Mouse (Mus musculus): ENCODE data around the gene Npb. TPM values are rescaled to one million over a fixed set of nuclear protein-coding genes. Genes with fewer than 3 reads are reported as not detected.

The Npb gene
- polyA plus RNA-seq, 1 experiment from 2014 or later = 0.63 TPM

DNA sequence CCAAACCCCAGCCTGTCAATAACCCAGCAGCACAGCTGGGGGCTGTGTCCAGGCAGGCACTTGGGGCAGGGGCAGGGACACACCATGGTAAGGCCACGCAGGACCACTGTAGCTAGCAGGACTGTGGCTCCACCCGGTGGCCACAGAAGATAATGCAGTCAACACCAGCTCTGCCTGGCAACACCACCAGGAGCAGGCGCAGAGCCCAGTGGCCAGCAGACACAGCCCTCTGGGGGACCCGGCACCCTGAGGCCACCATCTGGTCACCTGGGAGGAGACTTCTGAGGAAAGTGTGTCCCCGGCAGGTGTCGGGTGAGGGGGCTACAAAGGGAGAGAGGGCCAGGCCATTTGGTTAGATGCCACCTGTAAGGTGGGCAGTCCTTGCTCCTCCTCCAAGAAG lies 4.5 kb downstream of the Npb start:
- Histone ChIP-seq H3K4me1 (replicated peaks) (peaks cover 51% of the 10 kb centered on the region), H3K27ac (no peak overlapping the region), H3K4me3 (peak overlapping the region; percentile 0; the same call in 1 of the 2 replicates), H3K9me3 (no peaks in the 10 kb centered on the region), H3K36me3 (peaks cover 76% of the 10 kb centered on the region), H3K27me3 (ENCODE audit: insufficient read depth, poor library complexity, severe bottlenecking) (peaks cover 20% of the 10 kb centered on the region)
- DNase-seq (ENCODE audit: low spot score) = peak; percentile 74
- WGBS = 46% methylated on average over 6 of the region's 6 CpGs

DNA sequence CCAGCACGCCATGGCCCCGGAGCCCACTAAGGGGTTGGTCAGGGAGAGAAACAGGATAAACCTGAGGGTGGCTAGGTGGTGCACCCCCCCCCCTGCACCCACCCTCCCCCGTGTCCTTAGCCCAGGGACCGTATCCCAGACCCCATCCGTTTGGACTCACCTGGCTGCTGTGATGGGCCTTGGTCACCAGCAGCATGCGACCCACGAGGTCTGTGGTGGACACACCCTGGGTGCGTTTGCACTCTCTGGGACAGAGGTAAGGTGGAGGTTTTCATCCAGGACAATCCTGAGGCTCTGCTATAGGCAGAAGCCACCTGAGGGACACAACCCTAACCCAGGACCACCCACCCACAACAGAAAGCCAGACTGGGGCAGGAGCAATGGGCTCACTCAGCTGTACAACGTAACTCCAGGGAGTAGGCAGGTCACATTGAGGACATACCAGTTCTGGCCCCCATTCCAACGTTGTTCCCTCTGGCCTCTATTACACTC lies 5.2 kb downstream of the Npb start:
- Histone ChIP-seq H3K36me3 (peaks cover 80% of the 10 kb centered on the region), H3K27ac (no peak overlapping the region), H3K9me3 (no peaks in the 10 kb centered on the region), H3K27me3 (ENCODE audit: insufficient read depth, poor library complexity, severe bottlenecking) (peaks cover 13% of the 10 kb centered on the region), H3K4me3 (no peak overlapping the region), H3K4me1 (replicated peaks) (peaks cover 51% of the 10 kb centered on the region)
- DNase-seq (ENCODE audit: low spot score) = no peak
- WGBS = 89% methylated on average over 10 of the region's 10 CpGs

DNA sequence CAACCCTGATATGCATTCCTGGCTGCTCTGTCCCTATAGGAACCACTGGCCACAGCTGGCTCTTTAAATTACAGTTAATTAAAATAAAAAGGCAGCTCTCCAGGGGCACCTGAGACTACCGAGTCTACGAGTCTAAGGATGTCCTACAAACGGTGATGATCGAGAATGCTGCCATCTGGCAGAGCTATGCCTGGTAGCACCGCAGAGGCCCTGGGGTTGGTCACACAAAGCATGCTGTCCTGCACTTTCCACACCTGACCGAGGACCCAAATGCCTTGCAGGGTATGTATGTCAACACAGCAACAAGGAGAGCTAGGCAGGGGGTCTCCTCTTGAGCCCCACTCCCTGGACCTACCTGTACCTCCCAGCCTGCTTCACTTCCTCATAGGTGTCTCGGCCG lies 5.7 kb downstream of the Npb start:
- Histone ChIP-seq H3K9me3 (no peaks in the 10 kb centered on the region), H3K4me3 (no peak overlapping the region), H3K4me1 (replicated peaks) (peaks cover 47% of the 10 kb centered on the region), H3K36me3 (peaks cover 80% of the 10 kb centered on the region), H3K27me3 (ENCODE audit: insufficient read depth, poor library complexity, severe bottlenecking) (peaks cover 10% of the 10 kb centered on the region), H3K27ac (no peak overlapping the region)
- WGBS = 89% methylated on average over 8 of the region's 8 CpGs
- no peak for DNase-seq (ENCODE audit: low spot score)

DNA sequence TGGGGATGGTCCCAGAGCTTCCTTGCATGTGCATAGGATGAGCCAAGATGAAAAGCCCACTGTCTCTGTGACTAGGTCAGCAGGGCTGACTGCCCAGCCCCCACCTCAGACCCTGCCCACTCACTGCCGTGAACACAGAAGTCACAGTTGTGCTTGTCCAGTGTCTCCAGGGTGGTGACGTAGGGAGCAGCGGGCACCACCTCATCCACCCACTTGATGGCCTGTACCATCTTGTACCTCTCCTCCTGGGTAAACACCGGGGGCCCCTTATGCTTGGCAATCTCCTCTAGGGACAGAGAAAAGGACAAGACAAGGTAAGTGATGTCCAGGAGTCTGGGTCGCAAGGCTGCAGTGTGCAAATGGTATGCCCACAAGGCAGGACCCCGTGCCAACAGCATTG lies 6.9 kb downstream of the Npb start:
- no peak for DNase-seq (ENCODE audit: low spot score)
- Histone ChIP-seq H3K9me3 (no peaks in the 10 kb centered on the region), H3K27me3 (ENCODE audit: insufficient read depth, poor library complexity, severe bottlenecking) (no peaks in the 10 kb centered on the region), H3K36me3 (peaks cover 82% of the 10 kb centered on the region), H3K4me1 (replicated peaks) (peaks cover 38% of the 10 kb centered on the region), H3K4me3 (no peak overlapping the region), H3K27ac (no peak overlapping the region)
- WGBS = 95% methylated on average over 6 of the region's 6 CpGs

DNA sequence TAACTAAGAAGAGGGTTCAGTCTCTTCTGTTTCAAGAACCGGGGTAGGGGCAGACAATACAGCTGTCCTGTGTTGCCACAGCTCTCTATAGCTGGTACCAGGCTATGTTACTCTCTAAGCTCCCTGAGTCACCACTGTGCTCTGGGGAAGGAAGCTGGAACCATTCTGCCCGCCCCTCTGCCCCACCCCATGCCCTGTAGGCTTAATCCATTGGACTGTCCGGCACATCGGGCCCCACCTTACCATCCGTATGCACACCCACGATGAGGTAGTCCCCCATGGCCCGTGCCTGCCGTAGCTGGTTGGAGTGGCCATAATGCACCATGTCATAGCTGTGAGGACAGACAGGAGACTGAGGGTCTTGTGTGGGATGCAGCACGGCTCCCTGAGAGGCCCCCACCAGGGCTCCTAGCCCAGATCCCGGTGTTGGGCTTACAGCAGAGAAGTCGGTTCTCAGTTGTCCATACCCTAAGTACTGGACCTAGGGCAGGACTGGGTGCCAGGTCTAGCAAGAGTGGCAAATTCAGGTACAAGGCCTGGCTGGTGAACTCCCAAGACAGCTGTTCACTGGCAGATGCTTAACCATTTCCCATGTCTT lies 7.4 kb downstream of the Npb start:
- no peak overlapping the region for H3K27ac ChIP-seq
- H3K27me3 ChIP-seq (ENCODE audit: insufficient read depth, poor library complexity, severe bottlenecking) = no peaks in the 10 kb centered on the region
- H3K9me3 ChIP-seq = no peaks in the 10 kb centered on the region
- no peak overlapping the region for H3K4me3 ChIP-seq
- peaks cover 38% of the 10 kb centered on the region for H3K4me1 ChIP-seq (replicated peaks)
- peaks cover 82% of the 10 kb centered on the region for H3K36me3 ChIP-seq
- WGBS = 92% methylated on average over 11 of the region's 11 CpGs
- DNase-seq (ENCODE audit: low spot score) = no peak

DNA sequence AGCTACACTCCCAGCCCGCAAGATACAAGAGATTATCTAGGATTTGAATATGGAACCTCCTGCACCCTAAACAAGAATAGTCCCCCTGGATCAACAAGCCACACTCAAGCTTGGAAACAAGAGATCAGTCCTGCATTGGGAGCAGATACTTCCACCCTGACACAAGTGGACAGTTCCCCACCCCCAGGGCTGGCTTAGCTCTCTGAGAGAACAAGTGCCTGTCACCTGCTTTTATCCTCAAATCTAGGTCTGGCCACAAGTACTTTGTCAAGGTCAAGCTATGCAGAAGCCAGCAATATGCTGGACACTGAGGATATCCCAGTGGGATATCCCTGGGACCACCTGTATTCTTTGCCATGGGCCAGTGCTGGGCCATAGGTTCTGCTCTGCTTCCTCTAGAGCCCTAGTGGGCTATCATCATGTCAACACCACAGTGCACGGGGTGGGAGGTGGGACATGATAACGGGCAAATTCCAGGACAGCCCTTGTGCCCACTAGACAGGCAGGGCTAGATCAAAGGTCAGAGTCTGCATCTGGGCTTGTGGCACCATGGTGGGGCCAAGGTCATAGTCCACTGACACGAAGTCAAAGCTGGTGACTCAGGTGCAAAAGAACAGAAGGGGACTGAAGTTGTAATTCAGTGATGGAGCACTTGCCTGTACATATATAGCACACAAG lies 8.5 kb downstream of the Npb start:
- Histone ChIP-seq H3K27me3 (ENCODE audit: insufficient read depth, poor library complexity, severe bottlenecking) (no peaks in the 10 kb centered on the region), H3K4me1 (replicated peaks) (peaks cover 38% of the 10 kb centered on the region), H3K36me3 (peaks cover 82% of the 10 kb centered on the region), H3K4me3 (peak overlapping the region; percentile 79), H3K9me3 (no peaks in the 10 kb centered on the region), H3K27ac (peak overlapping the region; percentile 89)
- 53% methylated on average over 4 of the region's 4 CpGs for WGBS
- no peak for DNase-seq (ENCODE audit: low spot score)

DNA sequence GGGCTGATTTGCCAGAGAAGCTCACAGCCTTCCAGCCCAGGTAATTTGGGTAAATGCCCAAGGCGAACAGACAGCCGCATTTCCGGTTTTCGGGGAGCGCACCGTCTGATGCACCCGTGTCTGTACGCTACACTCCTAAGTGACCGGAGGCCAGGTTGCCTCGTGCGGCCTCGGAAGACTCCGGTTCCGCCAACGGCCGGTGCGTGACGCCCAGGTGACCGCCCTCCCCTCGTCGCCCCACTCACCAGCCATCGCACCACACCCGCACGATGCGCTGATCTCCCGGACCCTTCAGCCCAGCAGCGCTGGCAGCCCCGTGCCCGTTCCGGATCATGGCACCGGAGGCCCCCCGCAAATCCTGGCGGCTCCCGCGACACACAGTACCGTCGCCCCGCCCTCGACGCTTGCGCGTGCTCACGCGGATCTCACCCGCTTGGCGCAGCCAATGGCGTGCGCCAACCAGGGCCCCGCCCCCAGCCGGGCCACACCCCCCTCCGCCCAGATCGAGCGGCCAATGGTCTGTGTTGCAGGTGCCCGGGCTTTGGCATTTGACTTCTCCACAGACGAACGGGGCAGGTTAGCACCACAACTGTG lies 9.3 kb downstream of the Npb start, which contains the start of gene Pcyt2:
TSS of gene Pcyt2 (minus strand) at position 418 of the 594 bp plus-strand sequence.
- peak; percentile 91 for DNase-seq (ENCODE audit: low spot score)
- peaks cover 38% of the 10 kb centered on the region for H3K4me1 ChIP-seq (replicated peaks)
- peak within 1 kb of the TSS; percentile 89 for H3K27ac ChIP-seq
- no peaks in the 10 kb centered on the region for H3K9me3 ChIP-seq
- H3K36me3 ChIP-seq = peaks cover 81% of the 10 kb centered on the region
- H3K4me3 ChIP-seq = peak within 1 kb of the TSS; percentile 79
- under 1% methylated on average over 56 of the region's 56 CpGs for WGBS
- H3K27me3 ChIP-seq (ENCODE audit: insufficient read depth, poor library complexity, severe bottlenecking) = no peaks in the 10 kb centered on the region

DNA sequence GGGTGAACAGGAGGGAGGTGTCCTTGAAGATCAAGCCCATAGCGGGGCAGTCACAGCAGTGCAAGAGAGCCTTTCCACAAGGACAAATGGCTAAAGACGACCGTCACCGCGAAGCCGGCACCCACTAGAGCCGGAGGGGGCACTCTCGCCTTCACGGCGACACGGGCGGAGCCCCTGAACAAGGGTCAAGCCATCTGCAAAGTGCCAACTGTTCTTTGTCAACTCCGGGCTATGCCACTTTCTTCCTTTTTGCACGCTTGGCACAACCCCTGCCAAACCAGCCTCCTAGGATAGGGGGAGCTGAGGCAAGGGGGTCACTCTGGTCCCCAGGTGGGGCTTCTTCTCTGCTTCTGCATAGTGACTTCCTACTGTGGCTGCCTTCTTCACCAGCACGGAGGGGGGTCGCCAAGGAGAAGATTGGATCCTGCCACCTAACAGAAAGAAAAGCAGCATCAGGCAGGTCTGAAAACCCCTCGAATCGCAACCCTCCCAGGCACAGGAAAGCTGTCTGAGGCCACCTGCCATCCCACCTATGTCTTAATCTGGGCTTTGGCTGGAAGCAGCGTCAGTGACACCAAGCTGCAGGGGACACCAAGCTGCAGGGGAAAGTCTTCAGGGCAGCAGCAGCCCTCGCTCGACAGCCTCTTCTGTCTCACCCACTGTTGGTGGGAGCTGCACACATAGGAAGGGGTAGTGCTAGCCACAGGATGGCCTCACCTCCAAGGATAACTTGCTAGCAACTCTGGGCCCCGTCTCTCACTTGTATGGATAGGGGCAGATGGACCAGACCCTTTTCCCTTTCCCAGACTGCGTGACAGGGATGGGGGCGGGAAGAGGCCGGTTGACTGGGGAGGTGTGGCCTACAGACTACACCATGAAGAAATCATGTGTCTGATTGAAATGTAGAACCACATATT lies 10.6 kb downstream of the Npb start:
- DNase-seq (ENCODE audit: low spot score) = no peak
- 94% methylated on average over 25 of the region's 25 CpGs for WGBS
- H3K27me3 ChIP-seq (ENCODE audit: insufficient read depth, poor library complexity, severe bottlenecking) = no peaks in the 10 kb centered on the region
- no peaks in the 10 kb centered on the region for H3K9me3 ChIP-seq
- peaks cover 77% of the 10 kb centered on the region for H3K36me3 ChIP-seq
- H3K4me1 ChIP-seq (replicated peaks) = peaks cover 42% of the 10 kb centered on the region
- peak overlapping the region; percentile 23; the same call in 1 of the 2 replicates for H3K4me3 ChIP-seq
- H3K27ac ChIP-seq = peak overlapping the region; percentile 89

DNA sequence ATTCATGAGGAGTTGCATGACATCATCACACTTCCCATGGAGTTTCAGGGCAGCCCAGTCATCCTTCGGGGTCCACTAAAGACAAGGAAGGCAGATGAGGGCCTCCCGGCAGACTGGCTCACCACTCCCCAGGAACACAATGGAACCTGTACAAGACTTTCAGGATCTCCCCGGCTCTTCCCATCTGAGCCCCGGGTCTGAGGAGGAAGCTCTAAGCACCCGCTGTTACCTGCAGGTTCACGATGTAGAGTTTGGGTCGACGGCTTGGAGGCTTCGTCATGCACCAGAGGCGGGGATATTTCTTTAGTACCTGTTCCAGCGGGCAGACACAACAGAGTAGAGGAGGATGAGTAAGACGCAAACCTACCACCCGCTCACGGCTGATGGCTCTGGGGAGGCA lies 11.9 kb downstream of the Npb start:
- peaks cover 46% of the 10 kb centered on the region for H3K4me1 ChIP-seq (replicated peaks)
- H3K4me3 ChIP-seq = no peak overlapping the region
- no peak overlapping the region for H3K27ac ChIP-seq
- H3K27me3 ChIP-seq (ENCODE audit: insufficient read depth, poor library complexity, severe bottlenecking) = no peaks in the 10 kb centered on the region
- no peak for DNase-seq (ENCODE audit: low spot score)
- H3K9me3 ChIP-seq = no peaks in the 10 kb centered on the region
- H3K36me3 ChIP-seq = peaks cover 66% of the 10 kb centered on the region
- WGBS = 95% methylated on average over 14 of the region's 14 CpGs

DNA sequence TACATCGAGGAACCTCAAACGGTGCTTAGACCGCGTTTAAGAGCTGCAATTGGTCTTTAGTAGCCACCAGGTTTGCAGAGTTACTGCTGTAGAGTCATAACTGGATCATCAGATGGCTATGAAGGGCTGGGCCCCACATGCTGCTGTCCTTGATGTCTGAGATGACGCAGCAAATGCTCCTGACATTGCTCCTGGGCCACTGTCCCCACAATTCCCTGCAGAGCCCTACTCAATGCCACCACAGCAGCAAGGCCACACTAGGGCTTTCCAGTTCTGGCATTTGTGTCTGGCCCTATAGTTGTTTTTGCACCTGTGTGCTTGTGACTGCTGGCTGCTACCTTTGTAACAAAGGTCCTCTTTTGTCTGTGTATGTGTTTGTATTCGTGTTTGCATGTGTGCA lies 14.5 kb downstream of the Npb start:
- 90% methylated on average over 6 of the region's 6 CpGs for WGBS
- Histone ChIP-seq H3K27ac (no peak overlapping the region), H3K9me3 (no peaks in the 10 kb centered on the region), H3K4me1 (replicated peaks) (peaks cover 33% of the 10 kb centered on the region), H3K36me3 (peaks cover 74% of the 10 kb centered on the region), H3K27me3 (ENCODE audit: insufficient read depth, poor library complexity, severe bottlenecking) (no peaks in the 10 kb centered on the region), H3K4me3 (no peak overlapping the region)
- no peak for DNase-seq (ENCODE audit: low spot score)

DNA sequence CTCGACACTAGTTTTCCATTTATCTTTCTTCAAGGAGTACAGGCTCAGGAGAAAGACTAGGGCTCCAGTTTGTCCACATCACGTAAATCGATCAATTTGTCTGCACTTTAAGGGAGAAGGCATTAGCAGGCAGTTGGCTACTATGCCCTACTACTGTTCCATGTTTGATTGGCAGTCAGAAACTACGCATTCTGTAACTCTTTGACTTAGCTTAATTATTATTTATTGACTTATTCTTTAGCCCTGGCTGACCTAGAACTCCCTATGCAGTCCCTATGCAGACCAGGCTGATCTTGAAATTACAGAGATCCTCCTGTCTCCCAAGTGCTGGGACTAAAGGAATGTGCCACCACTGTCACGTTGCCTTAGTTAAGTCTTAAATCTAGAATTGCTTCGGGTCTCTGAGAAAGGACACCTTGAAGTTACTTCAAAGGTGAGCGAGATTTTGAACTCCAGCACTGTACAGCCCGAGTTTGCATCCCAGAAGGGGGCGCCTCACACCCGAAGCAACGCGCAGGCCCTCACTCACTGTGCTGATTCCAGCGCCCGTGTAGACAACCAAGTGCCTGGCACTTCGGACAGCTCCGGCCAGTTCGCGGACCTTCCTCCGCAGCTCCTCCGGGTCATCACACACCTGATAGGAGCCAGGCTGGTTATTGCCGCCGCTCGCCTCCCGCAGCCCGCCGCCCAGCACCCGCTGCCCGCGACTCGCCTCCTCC lies 15.8 kb downstream of the Npb start:
- DNase-seq (ENCODE audit: low spot score) = peak; percentile 64
- Histone ChIP-seq H3K4me3 (peak overlapping the region; percentile 93), H3K27ac (peak overlapping the region; percentile 88), H3K36me3 (peaks cover 72% of the 10 kb centered on the region), H3K9me3 (no peaks in the 10 kb centered on the region), H3K4me1 (replicated peaks) (peaks cover 30% of the 10 kb centered on the region), H3K27me3 (ENCODE audit: insufficient read depth, poor library complexity, severe bottlenecking) (no peaks in the 10 kb centered on the region)
- WGBS = 13% methylated on average over 30 of the region's 30 CpGs

DNA sequence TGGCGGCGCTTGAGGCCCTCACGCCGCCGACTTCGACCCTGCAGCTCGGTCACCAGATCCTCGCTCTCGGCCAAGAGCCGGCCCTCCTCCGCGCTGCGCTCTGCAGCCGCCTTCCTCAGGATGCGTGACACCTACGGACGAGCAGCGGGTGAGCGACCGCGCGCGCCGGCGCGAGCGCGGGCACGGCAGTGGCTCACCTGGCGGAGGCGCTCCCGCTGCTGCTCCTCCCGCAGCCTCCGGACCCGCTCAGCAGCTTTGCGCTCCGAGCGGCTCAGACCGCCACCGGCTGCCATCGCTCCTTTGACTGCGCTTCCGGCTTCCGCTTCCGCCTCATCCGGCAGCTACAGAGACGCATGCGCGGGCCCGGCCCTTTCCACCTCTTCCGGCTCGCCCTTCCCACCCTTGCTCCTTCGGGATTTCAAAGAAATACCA lies 16.4 kb downstream of the Npb start:
- under 1% methylated on average over 53 of the region's 53 CpGs for WGBS
- no peaks in the 10 kb centered on the region for H3K27me3 ChIP-seq (ENCODE audit: insufficient read depth, poor library complexity, severe bottlenecking)
- peaks cover 36% of the 10 kb centered on the region for H3K4me1 ChIP-seq (replicated peaks)
- H3K36me3 ChIP-seq = peaks cover 72% of the 10 kb centered on the region
- peak overlapping the region; percentile 93 for H3K4me3 ChIP-seq
- no peaks in the 10 kb centered on the region for H3K9me3 ChIP-seq
- DNase-seq (ENCODE audit: low spot score) = peak; percentile 87
- peak overlapping the region; percentile 88 for H3K27ac ChIP-seq

Data from hindbrain, embryonic 10.5 days (tissue).